Mouse (Mus musculus) adrenal gland, adult (tissue): Measurements from ENCODE around the gene Lamc1.

Experiments
- DNase-seq, 2 experiments: peaks; one replicate each; pipeline ENCODE4 v3.0.0; 2022 to 2023; ENCODE audit warnings: low spot score in 1 of 2; ENCODE audit not compliant: inconsistent age in 2 of 2

Gene Lamc1

DNA sequence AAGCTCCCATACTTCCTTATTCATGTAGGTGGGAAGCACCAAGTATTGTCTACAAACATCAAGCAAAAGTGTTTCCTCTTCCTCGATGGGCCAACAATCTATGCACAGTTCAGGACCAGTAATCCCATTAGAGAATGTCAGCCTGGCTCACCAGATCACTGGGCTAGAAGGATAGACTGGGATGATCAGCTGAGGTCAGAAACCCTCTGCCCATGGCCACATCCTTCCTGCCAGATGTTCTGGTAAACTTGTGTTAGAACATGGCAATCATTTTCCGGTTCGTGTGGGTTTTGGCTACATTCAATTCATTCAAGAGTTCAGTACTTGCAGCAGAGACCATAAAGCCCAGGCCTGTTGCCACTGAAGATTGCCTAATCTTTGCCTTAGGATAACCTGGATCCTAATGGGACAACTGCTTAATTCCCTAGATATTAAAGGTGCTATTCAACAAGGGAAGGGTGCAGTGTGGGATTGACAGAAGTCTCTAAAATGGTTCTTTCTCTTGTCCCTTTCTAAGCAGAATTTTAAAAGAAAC is 135.2 kb downstream of the Lamc1 start:
- no peak for DNase-seq

DNA sequence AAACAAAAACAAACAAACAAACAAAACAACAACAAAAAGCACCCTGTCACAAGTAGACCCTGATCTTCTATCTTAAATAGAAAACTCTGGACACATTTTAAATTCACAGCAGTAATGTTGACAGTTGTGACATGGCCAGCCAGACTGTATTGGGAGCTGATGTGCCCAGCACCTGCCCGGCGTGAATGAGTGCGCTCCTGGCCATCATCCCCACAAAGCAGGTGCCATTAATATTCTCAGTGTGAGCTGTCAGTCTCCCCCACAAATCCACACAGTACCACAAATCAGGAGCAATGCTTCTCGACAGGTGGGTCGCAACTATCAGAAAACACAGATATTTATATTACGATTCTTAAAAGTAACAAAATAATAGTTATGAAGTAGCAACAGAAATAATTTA is 139.6 kb downstream of the Lamc1 start:
- no peak for DNase-seq

DNA sequence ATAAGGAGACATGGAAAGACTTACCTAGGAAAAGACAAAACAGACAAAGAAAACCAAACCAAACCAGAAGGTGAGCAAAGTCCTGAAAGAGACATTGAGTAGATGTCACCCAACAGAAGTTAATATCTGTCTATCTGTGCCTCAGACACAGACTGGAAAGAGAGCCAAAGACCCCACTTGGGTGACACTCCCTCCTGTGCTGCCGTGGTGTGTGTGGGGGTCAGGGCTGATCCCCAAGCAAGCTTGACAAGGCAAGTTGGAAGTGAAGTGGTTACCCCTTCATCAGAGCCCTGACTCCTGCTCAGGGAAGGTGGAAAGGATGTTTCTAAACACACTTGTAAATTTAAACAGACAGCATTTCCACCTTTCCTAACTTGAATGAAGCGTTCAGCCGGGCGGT is 140.2 kb downstream of the Lamc1 start:
- DNase-seq = no peak

DNA sequence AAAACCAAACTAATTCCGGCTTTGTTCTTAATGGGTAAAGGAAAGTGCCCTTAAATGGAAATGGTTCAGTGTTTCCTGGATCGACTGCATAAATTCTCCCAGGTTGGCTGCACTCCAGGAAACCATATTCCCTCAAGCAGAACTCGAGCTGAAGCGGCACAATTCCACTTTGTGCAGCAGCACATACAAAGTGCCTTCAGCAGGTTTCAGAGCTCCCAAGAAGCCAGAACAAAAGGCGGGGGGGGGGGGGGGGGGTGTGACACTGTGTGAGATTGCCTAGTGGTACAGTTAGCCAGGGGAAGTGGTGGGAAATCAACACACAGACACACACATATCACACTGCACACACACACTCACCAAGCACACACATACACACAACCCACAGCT is 140.7 kb downstream of the Lamc1 start:
- DNase-seq = peak in 1 of 2 experiments; percentile 67

DNA sequence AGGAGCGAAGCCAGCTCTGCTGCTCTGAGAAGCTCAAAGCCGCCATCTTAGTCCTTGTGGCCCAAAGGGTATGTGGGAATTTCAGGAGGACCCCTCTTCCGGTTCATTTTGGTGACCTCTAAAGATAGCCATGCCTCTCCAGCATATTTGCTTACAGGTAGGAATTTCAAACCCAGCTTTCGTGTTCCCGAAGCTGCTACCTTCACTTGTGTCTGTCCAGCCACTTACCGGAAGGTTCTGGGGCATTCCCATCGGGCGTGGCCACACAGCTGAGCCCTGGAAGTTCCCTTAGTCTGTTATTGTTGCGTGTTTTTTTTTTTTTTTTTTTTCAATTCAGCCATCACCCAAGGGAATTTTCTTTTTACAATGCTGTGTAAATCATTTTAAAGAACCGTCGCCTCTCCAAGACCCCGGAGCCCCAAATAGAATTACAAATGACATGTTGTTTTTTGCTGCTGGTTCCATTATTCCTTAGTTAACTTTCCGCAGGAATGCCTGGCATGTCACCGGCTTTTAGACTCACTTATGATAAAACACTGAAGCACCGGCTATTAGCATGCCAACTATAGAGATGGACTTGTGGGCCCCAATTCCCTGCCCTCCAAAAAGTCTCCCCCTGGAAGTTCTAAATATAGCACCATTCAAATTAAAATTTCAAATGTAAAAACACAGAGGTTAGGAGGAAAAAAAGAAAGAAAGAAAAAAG is 141.2 kb downstream of the Lamc1 start:
- no peak for DNase-seq

DNA sequence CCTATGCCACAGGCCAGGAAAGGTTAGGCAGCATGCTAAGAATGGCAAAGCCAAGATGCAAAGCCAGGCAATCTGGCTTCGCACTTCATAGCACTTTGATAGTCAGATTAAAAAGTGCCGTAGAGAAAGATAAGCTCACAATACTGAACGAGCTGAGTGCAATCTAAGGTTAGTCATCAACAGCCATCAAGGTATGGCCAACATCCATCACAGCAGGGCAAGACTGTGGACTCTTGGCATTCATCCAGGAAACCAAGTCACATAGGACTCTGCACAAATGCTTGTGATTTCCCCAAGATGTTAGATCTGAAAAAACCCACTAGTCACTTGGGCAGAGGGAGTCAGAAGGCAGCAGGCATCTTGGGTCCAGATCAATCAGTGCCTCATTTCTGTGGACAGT is 144.5 kb downstream of the Lamc1 start:
- no peak for DNase-seq

DNA sequence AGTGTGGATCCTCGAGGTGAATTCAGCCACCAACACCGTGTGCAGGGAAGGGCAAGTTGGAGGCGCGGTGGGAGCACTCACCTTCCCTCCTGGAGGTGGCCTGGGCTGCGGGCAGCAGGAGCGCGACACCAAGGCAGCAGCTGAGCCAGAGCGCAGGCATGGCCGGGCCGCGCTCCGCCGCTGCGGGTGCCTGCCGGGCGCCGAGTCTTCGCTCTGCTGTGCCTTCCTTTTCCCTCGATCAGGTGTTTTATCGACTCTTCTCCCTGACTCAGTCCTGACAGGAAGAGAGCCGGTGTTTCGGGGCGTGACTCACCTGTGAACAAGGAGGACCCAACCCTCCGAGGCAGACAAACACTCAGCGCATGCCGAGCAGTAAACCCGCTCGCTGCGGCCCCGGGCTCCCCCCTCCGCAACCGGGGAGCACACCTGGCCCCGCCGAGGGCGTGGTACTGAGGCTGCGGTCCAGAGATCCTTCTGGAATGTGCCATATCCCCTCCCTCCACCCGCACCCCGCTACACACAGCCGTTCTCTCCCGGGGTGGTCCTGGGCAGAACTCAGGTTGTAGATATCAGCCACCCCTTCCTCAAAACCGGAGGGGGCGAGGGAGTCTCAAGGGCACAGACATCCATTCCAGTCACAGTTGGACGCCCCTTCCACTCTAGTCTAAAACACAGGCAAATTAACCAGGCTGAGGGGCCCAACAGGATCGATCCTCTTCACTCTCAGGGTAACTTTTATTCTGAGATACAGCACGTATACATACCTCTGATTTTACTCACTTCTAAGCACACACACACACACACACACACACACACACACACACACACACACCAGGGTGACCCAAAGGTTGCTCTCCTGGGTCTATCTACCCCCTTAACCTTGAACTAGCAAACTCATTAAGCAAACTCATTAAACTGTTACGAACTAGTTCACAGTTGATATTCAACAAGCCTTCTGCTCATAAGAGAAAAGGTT is 146.5 kb downstream of the Lamc1 start, which contains the start of gene Lamc2:
Gene Lamc2, minus strand, starts transcription at position 620 of the 976 bp plus-strand sequence.
- peak; percentile 14 to 60 for DNase-seq

DNA sequence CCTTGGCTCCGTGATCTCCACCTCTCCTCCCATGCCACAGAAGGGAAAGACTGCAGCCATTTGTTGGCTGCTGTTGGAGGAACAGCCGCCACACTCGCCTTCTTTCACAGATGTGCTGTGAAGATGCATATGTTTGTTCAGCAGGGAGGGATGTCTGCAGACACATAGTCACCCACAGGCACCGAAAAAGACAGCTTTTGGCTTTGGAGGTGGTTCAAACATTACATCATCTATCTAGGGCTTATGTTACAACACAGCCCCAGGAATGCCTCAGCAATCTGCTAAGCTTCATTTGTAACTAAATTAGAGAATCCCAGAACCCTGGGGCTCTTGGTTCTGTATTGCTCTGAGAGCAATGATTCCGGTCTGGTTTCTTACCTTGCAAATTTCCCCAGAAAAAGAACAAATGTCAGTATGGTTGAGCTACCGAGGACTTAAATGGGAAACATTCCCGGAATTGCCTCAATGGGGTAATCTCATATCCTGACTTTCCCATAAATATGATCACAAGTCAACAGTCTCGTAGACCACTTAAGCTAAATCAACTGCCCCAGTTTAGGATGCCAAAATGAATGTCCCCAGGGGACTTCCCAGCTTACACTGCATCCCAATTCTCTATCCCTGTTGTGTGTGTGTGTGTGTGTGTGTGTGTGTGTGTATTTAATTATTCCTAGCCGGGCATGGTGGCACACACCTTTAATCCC is 151.8 kb downstream of the Lamc1 start:
- DNase-seq = peak in 1 of 2 experiments; percentile 41

DNA sequence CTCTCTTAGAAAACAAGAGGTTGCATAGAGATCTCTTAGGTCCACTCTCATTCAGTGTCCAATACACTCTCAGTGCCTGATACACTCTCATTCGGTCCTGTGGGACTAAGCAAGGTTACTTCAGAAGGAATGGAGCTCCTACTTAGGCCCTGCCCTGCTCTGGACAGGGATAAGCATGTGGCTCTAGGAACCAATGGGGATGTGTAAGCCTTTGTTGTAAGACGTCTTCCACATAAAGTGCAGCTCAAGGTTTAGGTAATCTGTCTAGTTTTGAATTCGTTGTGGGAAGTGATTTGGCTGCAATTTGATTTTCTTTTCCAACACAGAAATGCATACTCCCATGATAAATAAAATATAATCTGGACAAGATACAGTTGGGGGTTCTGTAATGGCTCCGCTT is 152.4 kb downstream of the Lamc1 start:
- no peak for DNase-seq

DNA sequence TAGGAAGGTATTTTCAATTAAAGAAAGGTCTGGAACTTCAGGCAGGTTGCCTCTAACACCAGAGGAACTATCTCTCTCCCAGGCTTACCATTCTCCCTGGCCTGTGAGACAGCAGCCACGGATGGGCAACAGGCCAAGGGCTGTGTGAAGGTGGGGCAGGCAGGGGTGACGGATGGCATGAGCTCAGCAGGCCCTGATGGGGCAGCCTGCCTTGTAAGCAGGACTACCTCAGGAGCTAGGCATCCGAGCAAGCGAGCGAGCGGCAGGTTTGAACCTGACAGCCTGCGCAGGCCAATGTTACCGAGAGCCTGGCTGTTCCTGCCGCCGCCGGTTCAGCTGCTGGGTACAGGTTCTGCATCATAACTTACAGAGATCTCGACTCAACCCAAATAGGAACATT is 157.8 kb downstream of the Lamc1 start:
- peak; percentile 86 to 91 for DNase-seq

DNA sequence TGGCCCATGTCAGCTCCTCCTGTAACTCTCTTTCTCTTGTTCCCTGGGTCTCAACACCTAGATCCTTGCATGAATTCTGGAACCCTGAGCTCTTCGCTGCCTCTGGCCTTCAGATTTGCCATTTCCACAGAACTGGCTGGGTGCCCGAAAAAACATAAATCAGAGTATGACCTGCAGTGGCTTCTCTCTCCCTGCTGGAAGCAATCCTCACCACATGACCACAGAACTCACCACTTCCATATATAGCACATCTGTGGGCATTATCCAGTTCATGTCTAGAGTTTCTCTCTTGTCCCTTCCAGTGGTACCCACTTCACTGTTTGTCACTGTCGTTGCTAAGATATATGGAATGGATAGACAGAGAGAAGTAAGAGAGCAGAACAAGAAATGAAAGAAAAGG is 159.3 kb downstream of the Lamc1 start:
- peak; percentile 88 to 95 for DNase-seq

DNA sequence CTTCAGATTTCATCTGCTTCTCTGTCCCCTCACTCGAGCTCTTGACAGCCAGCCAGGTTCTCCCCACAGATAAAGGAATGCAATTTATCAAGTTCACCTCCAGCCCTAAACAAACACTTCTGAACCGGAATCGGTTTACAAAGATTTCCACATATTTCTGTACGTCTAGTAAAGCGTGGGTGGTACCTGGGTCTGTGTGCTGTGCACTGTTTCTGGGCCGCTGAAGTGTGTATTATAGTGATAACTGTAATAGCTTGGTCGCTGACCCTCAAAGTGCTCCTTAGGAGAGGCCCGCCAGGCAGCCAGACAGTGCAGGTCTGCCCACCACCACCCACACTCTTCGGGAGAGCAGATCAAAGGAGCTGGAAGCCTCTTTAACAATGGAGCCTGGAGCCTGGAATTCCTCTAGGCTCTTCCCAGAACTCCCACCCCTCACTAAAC is 160.3 kb downstream of the Lamc1 start:
- DNase-seq = peak in 1 of 2 experiments; percentile 55

DNA sequence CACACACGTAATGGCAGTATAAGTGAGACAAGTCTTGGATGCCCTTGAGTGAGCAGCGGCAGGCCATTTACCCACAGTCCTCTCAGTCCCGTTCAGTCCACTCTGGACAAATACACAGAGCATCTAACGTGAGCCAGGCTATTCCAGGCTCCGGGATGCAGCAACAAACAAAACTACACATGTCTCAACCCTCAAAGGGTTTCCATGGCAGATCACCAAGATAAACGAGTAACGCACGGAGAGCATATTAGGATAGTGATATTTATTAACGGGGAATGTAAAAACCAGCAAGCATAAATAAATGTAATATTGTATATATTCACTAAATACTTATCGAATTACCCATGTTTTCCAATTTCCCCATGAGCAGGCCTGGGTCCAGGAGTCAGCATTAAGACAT is 161.6 kb downstream of the Lamc1 start:
- no peak for DNase-seq
